Mouse (Mus musculus) CD4-positive helper T cell, adult 2 months (primary cell): ENCODE measurements around the gene Pafah2.

ENCODE experiments used
- DNase-seq: peaks from one replicate; pipeline ENCODE4 v3.0.0-alpha.2; 2012; ENCODE audit warnings: low read depth, missing footprints, low spot score

Gene Pafah2

GRCm38 (mm10) chr4:134460277-134460676, 64.2 kb downstream of the Pafah2 start:
- peak; percentile 54 for DNase-seq

GRCm38 (mm10) chr4:134461252-134461651, 65.1 kb downstream of the Pafah2 start:
- DNase-seq, result no peak

- no peak for DNase-seq
These were observed 69.7 kb downstream of the Pafah2 start for GRCm38 (mm10) chr4:134465789-134466188.

GRCm38 (mm10) chr4:134466381-134467262, 70.5 kb downstream of the Pafah2 start:
- DNase-seq, result no peak

GRCm38 (mm10) chr4:134467435-134468214, 71.5 kb downstream of the Pafah2 start:
- DNase-seq, result peak; percentile 50

- DNase-seq, result peak; percentile 92
These were observed 72.1 kb downstream of the Pafah2 start, which contains the start of gene Stmn1 for GRCm38 (mm10) chr4:134468215-134468575. Gene Stmn1 (plus strand): TSS chr4:134468320.

GRCm38 (mm10) chr4:134468578-134469266, 72.6 kb downstream of the Pafah2 start:
- peak; percentile 95 for DNase-seq

- DNase-seq, result no peak
These were observed 73.2 kb downstream of the Pafah2 start for GRCm38 (mm10) chr4:134469341-134469796.

GRCm38 (mm10) chr4:134469985-134470384, 73.9 kb downstream of the Pafah2 start:
- no peak for DNase-seq

- DNase-seq, result no peak
These were observed 75.3 kb downstream of the Pafah2 start for GRCm38 (mm10) chr4:134471469-134471868.

- DNase-seq, result no peak
These were observed 77.6 kb downstream of the Pafah2 start for GRCm38 (mm10) chr4:134473764-134474163.

GRCm38 (mm10) chr4:134474240-134474639, 78.1 kb downstream of the Pafah2 start:
- DNase-seq, result no peak

- DNase-seq, result no peak
These were observed 80.8 kb downstream of the Pafah2 start for GRCm38 (mm10) chr4:134476899-134477298.
